Mouse (Mus musculus) neural tube, embryonic 11.5 days (tissue): ENCODE results near the gene Erbb4. TPM values are rescaled to one million over a fixed set of nuclear protein-coding genes. Genes with fewer than 3 reads are reported as not detected.

ENCODE experiments used
- ATAC-seq: fragments of 200-750 bp; cut with Nextera tagmentation; 2 replicates; pipeline ENCODE4 v1.8.0; 2017; ENCODE audit warnings: moderate number of reproducible peaks, mild to moderate bottlenecking, moderate TSS enrichment, moderate library complexity; ENCODE audit not compliant: insufficient read depth, low FRiP score, low TSS enrichment
- DNase-seq: peaks from one replicate; pipeline ENCODE4 v3.0.0-alpha.2; 2015; ENCODE audit warnings: low spot score
- H3K27ac ChIP-seq: fragments of 300-500 bp; sonication (generic); 2 replicates; pipeline ENCODE4 v1.5.1; 2014; ENCODE audit warnings: low read depth, mild to moderate bottlenecking, low read length
- H3K27me3 ChIP-seq: fragments of 300-500 bp; sonication (generic); 2 replicates; pipeline ENCODE4 v1.6.1; 2014; ENCODE audit warnings: mild to moderate bottlenecking, low read length, mixed read lengths; ENCODE audit not compliant: control insufficient read depth, insufficient read depth
- H3K36me3 ChIP-seq: fragments of 300-500 bp; sonication (generic); 2 replicates; pipeline ENCODE4 v1.6.1; 2014; ENCODE audit warnings: mild to moderate bottlenecking, low read length, moderate library complexity, mixed read lengths; ENCODE audit not compliant: control insufficient read depth, insufficient read depth
- H3K4me1 ChIP-seq: fragments of 300-500 bp; sonication (generic); 2 replicates; pipeline ENCODE4 v1.6.1; 2014; ENCODE audit warnings: low read length, mixed read lengths; ENCODE audit not compliant: control insufficient read depth, insufficient read depth
- H3K4me2 ChIP-seq: fragments of 300-500 bp; sonication (generic); 2 replicates; pipeline ENCODE4 v1.6.1; 2014; ENCODE audit warnings: low read depth, mild to moderate bottlenecking, moderate library complexity
- H3K4me3 ChIP-seq: fragments of 300-500 bp; sonication (generic); 2 replicates; pipeline ENCODE4 v1.5.1; 2014; ENCODE audit warnings: low read depth, low read length
- H3K9ac ChIP-seq: fragments of 300-500 bp; sonication (generic); 2 replicates; pipeline ENCODE4 v1.6.1; 2014; ENCODE audit warnings: mild to moderate bottlenecking, low read length
- H3K9me3 ChIP-seq: fragments of 300-500 bp; sonication (generic); 2 replicates; pipeline ENCODE4 v1.6.1; 2016; ENCODE audit warnings: low read length; ENCODE audit not compliant: control insufficient read depth
- WGBS: fragments of 180-500 bp; shearing (Covaris S2); extraction: QIAGEN DNeasy Blood & Tissue Kit; methylation state at CpG from one replicate; pipeline ENCODE4 v1.1.7; 2014; 5-methylcytosine and 5-hydroxymethylcytosine counted together
- polyA plus RNA-seq: library from polyadenylated mRNA; unstranded; fragments of >200 nt; fragmentation: Nextera tagmentation; extraction: Ambion mirVana; gene quantifications from 2 replicates; pipeline ENCODE4 v1.2.1, GENCODE M21; 2014

Gene Erbb4
- polyA plus RNA-seq, 1 experiment from 2014 or later = 5.0 TPM

DNA sequence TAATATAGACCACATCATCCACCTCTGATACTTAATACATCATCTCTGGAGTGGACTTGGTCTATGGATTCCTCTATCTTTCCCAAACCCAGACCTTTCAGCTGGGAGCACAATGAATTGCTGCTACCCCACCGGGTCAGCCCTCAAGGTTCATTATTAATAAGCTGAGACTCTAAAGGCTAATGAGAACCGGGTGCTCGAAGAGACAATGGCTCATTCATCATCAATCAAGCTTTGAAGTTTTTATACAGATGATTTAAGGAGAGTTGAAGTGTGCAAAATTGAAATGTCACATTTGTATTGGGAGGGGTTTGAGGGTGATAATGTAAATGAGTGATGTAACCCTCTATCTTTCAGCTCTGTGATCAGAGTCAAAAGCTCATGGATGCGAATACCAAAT, 706.7 kb downstream of the Erbb4 start:
- H3K27ac ChIP-seq = no peak overlapping the region
- no peaks in the 10 kb centered on the region for H3K4me1 ChIP-seq
- H3K4me2 ChIP-seq = no peak overlapping the region
- H3K27me3 ChIP-seq = no peaks in the 10 kb centered on the region
- ATAC-seq (peak; percentile 68), DNase-seq (peak; percentile 21)
- no peak overlapping the region for H3K9ac ChIP-seq
- no peak overlapping the region for H3K4me3 ChIP-seq
- no peaks in the 10 kb centered on the region for H3K9me3 ChIP-seq
- WGBS = 35% methylated on average over 4 of the region's 4 CpGs
- H3K36me3 ChIP-seq = no peaks in the 10 kb centered on the region

- Histone ChIP-seq H3K9me3 (no peaks in the 10 kb centered on the region), H3K9ac (no peak overlapping the region), H3K4me1 (no peaks in the 10 kb centered on the region), H3K27ac (no peak overlapping the region), H3K4me3 (no peak overlapping the region), H3K4me2 (no peak overlapping the region), H3K36me3 (no peaks in the 10 kb centered on the region), H3K27me3 (no peaks in the 10 kb centered on the region)
- WGBS = 86% methylated on average over 2 of the region's 2 CpGs
- DNase-seq = no peak
- ATAC-seq = no peak
These were observed 736.3 kb downstream of the Erbb4 start for GRCm38 (mm10) chr1:68371531-68371930.

GRCm38 (mm10) chr1:68333714-68334113, 774.1 kb downstream of the Erbb4 start:
- DNase-seq = no peak
- H3K4me1 ChIP-seq = no peaks in the 10 kb centered on the region
- H3K36me3 ChIP-seq = no peaks in the 10 kb centered on the region
- no peak overlapping the region for H3K4me2 ChIP-seq
- H3K4me3 ChIP-seq = no peak overlapping the region
- no peak for ATAC-seq
- 60% methylated on average over 2 of the region's 2 CpGs for WGBS
- no peaks in the 10 kb centered on the region for H3K9me3 ChIP-seq
- no peak overlapping the region for H3K9ac ChIP-seq
- no peaks in the 10 kb centered on the region for H3K27me3 ChIP-seq
- H3K27ac ChIP-seq = no peak overlapping the region

GRCm38 (mm10) chr1:68305813-68306212, 802.0 kb downstream of the Erbb4 start:
- no peak for ATAC-seq
- Histone ChIP-seq H3K4me3 (no peak overlapping the region), H3K27me3 (no peaks in the 10 kb centered on the region), H3K4me1 (no peaks in the 10 kb centered on the region), H3K36me3 (no peaks in the 10 kb centered on the region), H3K9me3 (no peaks in the 10 kb centered on the region), H3K4me2 (no peak overlapping the region), H3K9ac (no peak overlapping the region), H3K27ac (no peak overlapping the region)
- 73% methylated on average over 4 of the region's 4 CpGs for whole genome bisulfite sequencing
- DNase-seq = no peak

GRCm38 (mm10) chr1:68284443-68284842, 823.4 kb downstream of the Erbb4 start:
- no peak for DNase-seq
- no peak for ATAC-seq
- H3K4me2 ChIP-seq = no peak overlapping the region

GRCm38 (mm10) chr1:68275819-68276218, 832.0 kb downstream of the Erbb4 start:
- DNase-seq = no peak
- 71% methylated on average over 5 of the region's 5 CpGs for WGBS
- no peak for ATAC-seq
- no peaks in the 10 kb centered on the region for H3K4me1 ChIP-seq
- H3K9ac ChIP-seq = no peak overlapping the region
- H3K36me3 ChIP-seq = no peaks in the 10 kb centered on the region
- H3K27ac ChIP-seq = no peak overlapping the region
- H3K4me2 ChIP-seq = no peak overlapping the region
- no peaks in the 10 kb centered on the region for H3K9me3 ChIP-seq
- H3K27me3 ChIP-seq = no peaks in the 10 kb centered on the region
- H3K4me3 ChIP-seq = no peak overlapping the region

More at GRCm38 (mm10) chr1:68284443-68284842, 823.4 kb downstream of the Erbb4 start:
- Histone ChIP-seq H3K9ac (no peak overlapping the region), H3K9me3 (no peaks in the 10 kb centered on the region), H3K36me3 (no peaks in the 10 kb centered on the region), H3K27ac (no peak overlapping the region), H3K4me1 (no peaks in the 10 kb centered on the region), H3K4me3 (no peak overlapping the region), H3K27me3 (no peaks in the 10 kb centered on the region)
- 78% methylated on average over 2 of the region's 2 CpGs for WGBS

- no peak overlapping the region for H3K4me2 ChIP-seq
- H3K4me1 ChIP-seq = no peaks in the 10 kb centered on the region; the same call in 1 of the 2 replicates
- no peaks in the 10 kb centered on the region for H3K36me3 ChIP-seq
- DNase-seq (peak; percentile 24), ATAC-seq (peak; percentile 83)
- no peak overlapping the region for H3K4me3 ChIP-seq
- H3K27me3 ChIP-seq = no peaks in the 10 kb centered on the region
- H3K9ac ChIP-seq = no peak overlapping the region
- no peaks in the 10 kb centered on the region for H3K9me3 ChIP-seq
- H3K27ac ChIP-seq = no peak overlapping the region
- WGBS = 4% methylated on average over 3 of the region's 3 CpGs
These were observed 929.3 kb downstream of the Erbb4 start for GRCm38 (mm10) chr1:68178580-68178979.

- Histone ChIP-seq H3K9me3 (no peaks in the 10 kb centered on the region), H3K27me3 (no peaks in the 10 kb centered on the region), H3K9ac (no peak overlapping the region), H3K4me3 (no peak overlapping the region), H3K36me3 (no peaks in the 10 kb centered on the region), H3K27ac (no peak overlapping the region), H3K4me2 (no peak overlapping the region), H3K4me1 (no peaks in the 10 kb centered on the region)
- ATAC-seq (no peak), DNase-seq (no peak)
- WGBS = 69% methylated on average over 1 of the region's 1 CpGs
These were observed 952.6 kb downstream of the Erbb4 start for GRCm38 (mm10) chr1:68155253-68155652.

GRCm38 (mm10) chr1:68150572-68150971, 957.3 kb downstream of the Erbb4 start:
- Histone ChIP-seq H3K4me3 (no peak overlapping the region), H3K27ac (no peak overlapping the region), H3K9ac (no peak overlapping the region), H3K27me3 (no peaks in the 10 kb centered on the region), H3K36me3 (no peaks in the 10 kb centered on the region), H3K4me1 (no peaks in the 10 kb centered on the region), H3K4me2 (no peak overlapping the region), H3K9me3 (no peaks in the 10 kb centered on the region)
- no peak for DNase-seq
- 88% methylated on average over 2 of the region's 2 CpGs for WGBS
- ATAC-seq = no peak
